Mouse (Mus musculus) left cerebral cortex, adult 11 months (tissue): ENCODE results near the gene B2m.

Experiments
- DNase-seq: peaks from one replicate; pipeline ENCODE4 v3.0.0; 2022; ENCODE audit warnings: low spot score

Gene B2m

GRCm38 (mm10) chr2:122149716-122150115 lies 2.2 kb downstream of the B2m start:
- no peak for DNase-seq

- DNase-seq = no peak
Measured at GRCm38 (mm10) chr2:122151221-122151620, 3.7 kb downstream of the B2m start.

- DNase-seq = no peak
Measured at GRCm38 (mm10) chr2:122152850-122153249, 5.4 kb downstream of the B2m start.

DNA sequence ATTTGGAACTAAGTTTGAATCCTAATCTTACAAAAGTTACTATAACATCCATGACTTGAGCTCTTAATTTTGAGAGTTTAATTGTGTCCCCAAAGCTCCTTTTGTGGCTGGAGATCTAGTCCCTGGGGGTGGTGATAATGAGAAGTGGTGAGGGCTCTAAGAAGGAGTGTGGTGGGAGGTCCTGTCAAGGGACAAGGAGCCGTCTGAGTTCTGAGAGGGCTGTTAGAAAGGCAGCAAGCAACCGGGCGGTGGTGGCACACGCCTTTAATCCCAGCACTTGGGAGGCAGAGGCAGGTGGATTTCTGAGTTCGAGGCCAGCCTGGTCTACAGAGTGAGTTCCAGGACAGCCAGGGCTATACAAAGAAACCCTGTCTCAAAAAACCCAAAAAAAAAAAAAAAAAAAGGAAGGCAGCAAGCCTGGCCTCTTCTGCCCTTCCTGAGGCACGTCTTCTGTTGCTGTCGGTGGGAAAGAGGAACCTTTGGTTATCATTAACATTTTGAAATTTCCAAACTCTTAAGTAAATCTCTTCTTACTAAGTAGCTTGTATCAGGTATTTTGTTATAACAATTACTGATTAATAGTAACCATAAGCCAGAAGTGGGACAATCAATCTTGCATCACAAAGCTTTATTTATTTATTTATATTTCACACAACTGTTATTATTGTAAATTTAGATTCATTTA lies 6.3 kb downstream of the B2m start:
- no peak for DNase-seq

DNA sequence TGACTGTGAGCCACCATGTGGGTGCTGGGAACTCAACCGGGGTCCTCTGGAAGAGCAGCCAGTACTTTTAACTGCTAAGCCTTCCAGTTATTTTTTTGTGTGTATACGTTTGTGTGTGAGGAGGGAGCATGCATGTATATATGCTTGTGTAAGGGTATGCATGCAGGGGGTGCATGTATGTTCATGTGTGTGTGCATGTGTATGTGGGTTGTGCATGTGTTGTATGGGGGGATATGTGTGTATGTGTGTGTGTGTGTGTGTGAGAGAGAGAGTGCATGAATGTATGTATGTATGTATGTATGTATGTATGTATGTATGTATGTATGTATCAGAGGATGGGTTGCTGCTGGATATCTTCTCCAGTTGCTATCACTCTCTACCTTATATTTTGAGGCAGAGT lies 7.0 kb downstream of the B2m start:
- DNase-seq = no peak

DNA sequence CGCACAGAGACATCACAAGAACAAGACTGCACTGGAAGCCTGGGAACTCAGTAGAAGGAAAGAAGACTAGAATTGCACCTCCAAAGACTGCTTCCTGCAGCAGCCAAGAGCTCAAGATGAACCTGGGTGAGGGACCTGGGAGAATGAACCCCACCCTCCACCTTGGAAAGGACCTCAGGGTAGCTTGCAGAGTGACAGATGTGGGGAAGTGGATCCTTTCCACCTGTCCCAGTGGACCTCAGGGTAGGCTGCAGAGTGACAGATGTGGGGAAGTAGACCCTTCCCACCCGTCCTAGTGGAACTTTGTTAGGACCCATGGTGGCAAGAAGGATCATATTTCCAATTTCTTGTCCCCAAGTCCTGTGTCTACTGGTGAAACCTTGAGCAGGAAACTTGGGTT lies 7.8 kb downstream of the B2m start:
- no peak for DNase-seq

- no peak for DNase-seq
Measured at GRCm38 (mm10) chr2:122156051-122156700, 8.7 kb downstream of the B2m start.

- DNase-seq = no peak
Measured at GRCm38 (mm10) chr2:122157561-122157960, 10.1 kb downstream of the B2m start.

- DNase-seq = no peak
Measured at GRCm38 (mm10) chr2:122158362-122158802, 10.9 kb downstream of the B2m start.

DNA sequence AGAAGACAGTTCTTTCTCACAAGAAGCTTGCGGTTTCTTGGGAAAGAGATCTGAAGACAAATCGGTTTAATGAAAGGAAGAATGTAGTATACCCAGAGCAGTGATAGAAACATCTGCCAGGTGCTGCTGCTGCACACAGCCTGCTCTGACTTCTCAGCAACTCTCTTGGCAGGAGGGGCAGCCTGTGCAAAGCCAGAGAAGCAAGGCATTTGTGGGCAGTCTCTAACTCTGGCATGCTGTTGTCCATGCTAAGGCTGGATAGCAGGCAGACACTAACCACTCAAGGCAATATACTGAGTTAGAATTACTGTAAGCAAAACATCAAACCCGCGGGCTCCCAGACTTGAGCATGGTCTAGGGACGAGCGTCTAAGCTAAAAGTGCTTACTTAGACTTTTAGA lies 12.2 kb downstream of the B2m start:
- no peak for DNase-seq

- peak; percentile 51 for DNase-seq
Measured at GRCm38 (mm10) chr2:122160680-122161079, 13.2 kb downstream of the B2m start, which contains the start of gene Trim69. TSS of gene Trim69 (plus strand) at chr2:122160700.

DNA sequence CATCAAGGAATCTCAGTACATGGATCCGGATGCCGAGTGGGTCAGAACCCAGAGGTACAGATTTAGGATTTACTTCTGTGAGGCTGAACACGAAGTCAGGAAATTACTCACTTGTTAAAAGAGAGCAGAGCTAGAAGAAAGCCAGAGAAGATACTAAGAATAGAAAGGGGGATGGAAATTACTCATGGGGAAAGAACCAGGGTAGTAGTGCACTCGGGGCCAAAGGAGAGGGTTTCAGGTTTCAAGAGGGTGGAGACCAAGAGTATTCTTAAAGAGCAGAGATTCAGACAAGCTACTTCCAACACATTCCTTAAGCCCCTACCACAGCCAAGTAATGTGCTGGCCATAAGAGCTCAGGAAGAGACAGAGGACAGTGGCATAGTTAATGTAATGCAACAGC lies 14.1 kb downstream of the B2m start:
- no peak for DNase-seq

DNA sequence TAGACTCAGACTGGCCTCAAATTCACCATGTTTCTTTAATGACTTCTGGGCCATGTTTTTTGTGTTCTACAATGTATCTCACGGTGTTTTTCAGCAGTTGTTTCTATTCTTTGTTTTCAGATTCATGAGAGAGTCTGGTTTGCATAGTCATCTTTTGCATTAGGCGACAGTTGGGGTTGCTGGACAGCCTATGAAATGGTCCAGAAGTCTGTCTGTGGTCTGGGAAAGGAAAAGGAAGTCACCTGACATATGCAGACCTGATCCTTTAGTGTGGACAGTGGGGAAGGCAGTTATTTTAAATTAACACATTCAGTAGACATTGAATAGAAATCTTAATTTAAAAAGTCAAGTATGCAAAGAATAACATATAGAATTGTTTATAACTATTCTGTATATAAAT lies 15.0 kb downstream of the B2m start:
- DNase-seq = no peak

DNA sequence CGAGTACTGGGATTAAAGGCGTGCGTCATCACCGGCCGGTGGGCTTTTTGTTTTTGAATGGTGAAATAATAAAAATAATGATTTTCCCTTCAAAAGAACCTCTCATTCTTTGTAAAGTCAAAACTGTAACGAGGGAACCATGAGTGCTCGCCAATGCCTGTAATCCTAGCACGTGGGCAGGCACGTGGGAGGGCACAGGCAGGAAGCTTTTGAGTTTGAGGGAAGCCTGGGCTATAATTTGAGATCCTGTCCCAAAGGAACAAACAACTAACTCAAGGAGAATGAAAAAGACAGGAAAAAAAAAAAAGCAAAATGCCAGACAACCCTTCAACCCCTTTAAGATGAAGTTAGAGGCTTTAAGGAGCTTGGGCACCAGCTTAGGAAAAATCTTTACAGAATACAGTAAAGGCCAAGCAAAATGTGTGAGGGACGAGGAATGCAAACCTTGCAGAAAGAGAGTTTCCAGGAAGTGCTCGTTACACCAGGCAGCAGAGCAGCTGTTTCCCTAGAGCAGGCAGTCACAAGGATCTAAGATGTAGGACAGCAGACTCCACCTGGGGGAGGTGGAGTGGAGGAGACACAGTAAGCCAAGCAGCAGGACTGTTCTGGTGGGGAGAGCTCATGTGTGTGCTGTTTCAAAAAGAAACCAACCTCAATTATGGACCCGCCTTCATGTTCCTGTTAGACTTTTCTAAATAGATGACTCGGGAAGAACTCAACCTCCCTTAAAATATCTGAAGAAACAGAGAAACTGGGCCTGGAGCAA lies 16.1 kb downstream of the B2m start:
- no peak for DNase-seq

DNA sequence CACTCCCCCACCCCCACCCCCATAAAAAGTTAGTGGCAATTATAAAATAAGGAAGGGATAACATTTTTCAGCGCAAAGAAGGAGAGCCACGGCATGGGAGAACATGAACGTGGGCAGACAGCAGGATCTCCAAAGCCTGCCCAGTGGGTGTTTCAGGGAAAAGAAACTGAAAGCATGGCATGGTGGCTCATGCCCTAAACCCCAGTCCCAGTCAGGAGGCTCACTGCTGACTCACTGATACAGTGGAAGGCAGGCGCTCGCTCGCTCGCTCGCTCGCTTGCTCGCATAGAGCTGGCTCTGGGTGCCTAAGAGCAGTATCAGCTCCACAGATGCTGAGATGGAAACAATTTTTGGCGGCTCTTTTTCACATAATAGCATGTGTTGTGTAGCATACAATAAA lies 16.8 kb downstream of the B2m start:
- no peak for DNase-seq

DNA sequence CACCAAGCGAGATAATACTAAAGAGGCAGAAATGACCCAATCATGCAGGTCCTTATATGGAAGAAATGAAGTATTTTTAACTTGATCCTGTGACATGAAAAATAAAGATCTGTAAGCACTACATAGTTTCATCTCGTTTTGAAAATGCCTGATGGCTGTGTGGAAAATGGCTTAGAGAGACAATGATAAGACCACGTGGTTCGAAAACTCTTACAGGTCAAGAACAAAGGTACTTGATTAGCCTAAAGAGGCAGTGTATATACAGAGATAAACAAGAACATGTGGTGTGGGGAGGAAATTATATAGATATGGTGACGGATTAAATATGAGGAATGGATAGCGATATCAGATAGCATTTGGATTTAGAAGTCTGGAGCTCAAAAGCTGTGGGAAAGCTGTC lies 23.8 kb downstream of the B2m start:
- no peak for DNase-seq

- DNase-seq = no peak
Measured at GRCm38 (mm10) chr2:122172188-122172587, 24.7 kb downstream of the B2m start.

DNA sequence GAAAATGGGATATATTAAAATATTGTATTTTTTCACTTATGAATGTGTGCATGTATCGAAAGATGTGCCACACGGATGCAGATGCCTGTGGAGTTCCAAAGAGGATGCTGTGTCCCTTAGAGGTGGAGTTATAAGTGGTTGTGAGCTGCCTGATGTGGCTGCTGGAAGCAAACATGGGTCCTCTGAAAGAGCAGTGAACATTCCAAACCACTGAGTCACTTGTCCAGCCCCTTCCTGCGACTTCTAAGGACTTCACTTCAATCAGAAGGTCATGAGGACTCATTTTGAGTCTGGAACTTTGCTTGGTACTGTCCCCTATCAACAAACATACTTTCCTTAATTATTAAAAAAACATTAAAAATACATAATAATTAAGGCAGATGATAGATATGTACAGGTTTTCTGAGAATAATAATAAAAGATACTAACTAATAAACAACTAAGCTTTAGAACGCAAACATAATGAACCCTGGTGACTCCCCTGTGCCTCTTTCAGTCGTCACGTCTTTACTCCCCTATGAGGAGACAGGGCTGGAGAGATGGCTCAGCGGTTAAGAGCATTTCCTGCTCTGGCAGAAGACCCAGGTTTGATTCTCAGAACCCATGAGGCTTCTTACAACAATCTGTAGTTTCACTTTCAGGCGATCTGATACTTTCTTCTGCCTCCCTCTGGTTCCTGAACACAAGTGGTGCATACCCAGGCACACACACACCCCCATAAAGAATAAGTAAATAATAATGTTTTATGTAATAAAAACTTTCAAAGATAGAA lies 32.8 kb downstream of the B2m start:
- DNase-seq = no peak

- no peak for DNase-seq
Measured at GRCm38 (mm10) chr2:122185086-122185485, 37.6 kb downstream of the B2m start.

- no peak for DNase-seq
Measured at GRCm38 (mm10) chr2:122186106-122186505, 38.6 kb downstream of the B2m start, which contains the start of the genes Patl2 and Terb2. TSS of gene Patl2 (minus strand) at chr2:122186189. TSS of gene Terb2 (plus strand) at chr2:122186272.

GRCm38 (mm10) chr2:122186751-122187150 lies 39.3 kb downstream of the B2m start:
- DNase-seq = no peak

GRCm38 (mm10) chr2:122191849-122192248 lies 44.4 kb downstream of the B2m start:
- no peak for DNase-seq
